8 mouse cellular contexts compared by ENCODE assay signal in the genomic region with DNA sequence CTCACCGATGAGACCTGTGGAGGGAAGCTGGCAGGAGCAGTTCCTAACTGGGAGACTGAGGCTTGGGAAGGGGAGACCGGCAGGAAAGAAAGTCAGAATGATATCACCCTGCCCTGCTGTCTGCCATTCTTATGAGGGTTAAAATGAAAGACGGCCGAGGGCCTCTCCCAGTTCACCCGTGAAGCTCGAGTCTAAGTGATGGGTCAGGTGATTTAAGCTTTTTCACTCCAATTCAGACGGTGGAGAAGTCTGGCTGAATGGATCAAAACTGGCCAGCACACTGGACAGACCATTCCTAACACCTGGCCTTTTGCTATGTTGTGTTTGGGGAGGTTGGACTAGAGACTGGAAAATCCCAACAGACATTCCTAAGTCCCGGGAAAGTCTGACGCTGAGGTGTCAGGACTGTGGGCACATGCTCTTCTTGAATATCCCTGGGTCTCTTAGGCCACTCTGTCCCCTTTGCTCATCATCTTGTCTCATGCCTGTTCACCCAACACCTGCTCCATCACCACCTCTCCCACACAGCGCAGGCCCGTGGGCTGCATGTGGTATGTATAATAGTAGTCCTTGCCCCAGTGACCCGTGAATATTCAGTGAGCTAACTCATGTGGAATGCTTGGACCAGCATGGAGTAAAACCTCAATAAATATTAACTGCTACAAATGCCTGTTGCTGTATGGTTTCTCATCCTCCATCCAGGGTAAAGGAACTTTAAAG. TPM values are rescaled to one million over a fixed set of nuclear protein-coding genes. Genes with fewer than 3 reads are reported as not detected.
A peak's percentile ranks its signal among the peaks of the same experiment; 100 is the strongest.
DNase-seq lines count a peak whose midpoint lies in the region; ATAC-seq lines count a peak whose summit lies in the region.

No protein-coding gene starts in this region.

- no peak for ATAC-seq in lung, embryonic 15.5 days (ENCODE audit: borderline replicate concordance, extremely low read depth, low FRiP score, low TSS enrichment)
- ATAC-seq in erythroblast, adult 5-6 weeks (replicated peaks; ENCODE audit: low FRiP score, poor library complexity, severe bottlenecking): peak; percentile 54
- ATAC-seq in megakaryocyte progenitor cell, adult 5-6 weeks (replicated peaks; ENCODE audit: poor library complexity): peak; percentile 20

- no peaks in the 10 kb centered on the region for H3K27me3 ChIP-seq in lung, embryonic 15.5 days

- peaks cover 54% of the 10 kb centered on the region for H3K4me1 ChIP-seq in lung, embryonic 15.5 days

- H3K4me3 ChIP-seq in lung, embryonic 15.5 days: peak overlapping the region; percentile 33

- no peaks in the 10 kb centered on the region for H3K9me3 ChIP-seq in lung, embryonic 15.5 days

- peak overlapping the region; percentile 52 for H3K4me2 ChIP-seq in lung, embryonic 15.5 days

- intact Hi-C loops in left cerebral cortex, postnatal 36 days (cut with DNase I): loop anchor here (5.0 kb wide), 1 partner anchor 187 kb away; no protein-coding TSS in a partner anchor

- no peak for DNase-seq in lung, postnatal 36 days
- DNase-seq in kidney, adult 18-20 months: peak; percentile 58
- DNase-seq in urinary bladder, postnatal 36 days (ENCODE audit: low spot score in 2 of 2): no peak
- no peak for DNase-seq in layer of hippocampus, postnatal 14 days (ENCODE audit: low spot score in 2 of 2)
- DNase-seq in left cerebral cortex, postnatal 36 days (ENCODE audit: low spot score in 2 of 2): no peak

- peak overlapping the region; percentile 96 for H3K27ac ChIP-seq in lung, embryonic 15.5 days

- WGBS in lung, embryonic 15.5 days: 12% methylated on average over 12 of the region's 12 CpGs

- peak overlapping the region; percentile 35 for H3K9ac ChIP-seq in lung, embryonic 15.5 days

- H3K36me3 ChIP-seq in lung, embryonic 15.5 days: no peaks in the 10 kb centered on the region

RNA-seq across cellular contexts. Expression of gene Chit1, which starts 11.4 kb away (rescaled TPM):
- polyA plus RNA-seq in lung, embryonic 15.5 days (2015; fragmentation: Nextera tagmentation; extraction: Ambion mirVana): 0.19 and 0.35 TPM in 2 replicates
- total RNA-seq in erythroblast, adult 5-6 weeks (2015; ENCODE audit: low replicate concordance): 1.3 and 2.9 TPM in 2 replicates
- total RNA-seq in erythroblast, adult 5-6 weeks (2017; ENCODE audit: low replicate concordance): 0.28 TPM in 1 of 2 replicates, not detected in the other
- 1.3 and 2.3 TPM in 2 replicates for total RNA-seq in megakaryocyte progenitor cell, adult 5-6 weeks (2015)
- 0.74 and 1.8 TPM in 2 replicates for total RNA-seq in megakaryocyte progenitor cell, adult 5-6 weeks (2017)
- total RNA-seq in layer of hippocampus, postnatal 14 days (2021): under 1 TPM in 1 of 2 experiments, not detected in 1; 0.39 TPM
- total RNA-seq in left cerebral cortex, postnatal 36 days (2021): under 1 TPM; 0.23 to 0.30 TPM

RNA-seq across cellular contexts. Expression of gene Btg2, which starts 20.8 kb away (rescaled TPM):
- 111 and 115 TPM in 2 replicates for polyA plus RNA-seq in lung, embryonic 15.5 days (2015; fragmentation: Nextera tagmentation; extraction: Ambion mirVana)
- total RNA-seq in erythroblast, adult 5-6 weeks (2015; ENCODE audit: low replicate concordance): 173 and 183 TPM in 2 replicates
- 354 and 411 TPM in 2 replicates for total RNA-seq in erythroblast, adult 5-6 weeks (2017; ENCODE audit: low replicate concordance)
- 14.2 and 22.2 TPM in 2 replicates for total RNA-seq in megakaryocyte progenitor cell, adult 5-6 weeks (2015)
- 38.7 and 47.8 TPM in 2 replicates for total RNA-seq in megakaryocyte progenitor cell, adult 5-6 weeks (2017)
- 10 to 100 TPM; 14.1 to 19.2 TPM for total RNA-seq in layer of hippocampus, postnatal 14 days (2021)
- total RNA-seq in left cerebral cortex, postnatal 36 days (2021): 10 to 100 TPM; 12.4 to 44.2 TPM
